Mouse (Mus musculus): ENCODE data around the gene Dnase2b.

Dnase2b gene

DNA sequence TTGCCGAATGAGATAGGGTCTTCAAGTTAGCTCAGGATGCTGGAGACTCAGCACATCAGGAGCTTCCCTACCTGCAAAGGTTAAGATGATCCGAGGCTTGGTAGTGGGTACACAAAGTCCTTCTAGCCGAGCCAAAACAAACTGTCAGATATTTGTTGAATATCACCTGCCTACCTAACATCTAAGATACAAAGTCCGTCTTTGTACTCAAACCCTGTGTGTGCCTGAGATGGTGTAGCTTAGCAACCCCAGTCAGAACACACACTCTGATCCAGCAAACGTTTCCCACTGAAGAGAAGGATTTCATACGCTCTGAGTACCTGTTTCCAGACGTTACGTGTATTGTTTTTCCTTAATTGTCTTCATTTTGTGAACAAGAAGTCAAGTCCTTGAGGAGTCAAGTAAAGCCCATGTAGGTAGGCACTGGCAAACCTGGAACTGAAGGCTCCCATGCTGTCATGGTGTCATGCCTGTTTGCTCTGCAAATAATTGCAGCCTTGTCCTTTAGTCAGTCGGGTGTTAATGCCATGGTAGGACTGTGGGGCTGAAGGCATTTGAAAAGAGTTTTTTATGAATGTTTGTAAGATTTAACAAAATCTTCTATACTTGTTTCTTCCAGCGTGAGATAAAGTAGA is 45.1 kb downstream of the Dnase2b start, which contains the start of gene Uox:
TSS of gene Uox (plus strand) at position 279 of the 635 bp plus-strand sequence.
- no peak for DNase-seq (ENCODE audit: extremely low spot score)

DNA sequence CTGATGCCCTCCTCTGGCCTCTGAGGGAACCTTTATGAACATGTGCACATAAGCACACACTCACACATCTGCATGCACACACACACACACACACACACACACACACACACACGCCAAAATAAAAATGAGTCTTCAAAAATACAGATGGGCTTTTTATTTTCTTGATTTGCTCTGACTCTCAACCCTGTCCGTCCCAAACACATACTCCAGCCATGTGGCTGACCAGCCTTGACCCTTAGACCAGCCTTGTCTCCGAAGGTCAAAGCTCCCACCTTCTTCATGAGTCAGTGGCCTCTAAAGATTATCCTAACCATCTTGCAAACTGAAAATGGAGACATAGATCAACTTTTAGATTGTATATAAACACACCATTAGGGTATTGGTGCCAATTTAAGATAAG is 45.8 kb downstream of the Dnase2b start:
- no peak for DNase-seq (ENCODE audit: extremely low spot score)

DNA sequence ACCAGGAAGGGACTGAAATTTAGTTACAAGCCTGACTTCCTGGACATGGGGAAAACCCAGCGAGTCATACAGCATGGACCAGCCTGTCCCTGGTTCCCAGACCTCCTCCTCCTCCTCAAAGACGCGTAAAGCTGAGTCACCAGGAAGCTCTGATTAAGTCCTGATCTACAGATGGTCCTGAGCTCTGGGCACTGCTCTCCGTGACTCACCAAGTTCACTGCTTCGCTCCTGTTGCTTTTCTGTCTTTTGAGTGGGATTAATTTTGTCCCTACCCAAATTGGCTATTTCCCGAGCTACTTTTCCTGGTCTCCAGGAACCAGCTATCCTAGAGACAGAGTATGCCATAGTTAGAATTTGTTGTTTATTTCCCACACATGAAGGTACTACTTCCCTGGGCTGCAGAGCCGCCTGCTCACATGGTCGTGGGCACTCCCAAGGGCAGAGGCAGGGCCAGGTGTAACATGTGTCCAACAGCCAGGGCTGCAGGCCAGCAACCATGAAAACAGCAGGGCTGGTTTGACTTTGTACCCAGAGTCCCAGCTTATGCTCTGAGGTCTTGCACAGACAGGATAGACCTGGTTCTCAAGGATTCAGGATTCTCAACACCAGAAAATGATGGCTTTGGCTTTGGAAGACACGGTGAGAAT is 47.4 kb downstream of the Dnase2b start:
- no peak for DNase-seq (ENCODE audit: extremely low spot score)

DNA sequence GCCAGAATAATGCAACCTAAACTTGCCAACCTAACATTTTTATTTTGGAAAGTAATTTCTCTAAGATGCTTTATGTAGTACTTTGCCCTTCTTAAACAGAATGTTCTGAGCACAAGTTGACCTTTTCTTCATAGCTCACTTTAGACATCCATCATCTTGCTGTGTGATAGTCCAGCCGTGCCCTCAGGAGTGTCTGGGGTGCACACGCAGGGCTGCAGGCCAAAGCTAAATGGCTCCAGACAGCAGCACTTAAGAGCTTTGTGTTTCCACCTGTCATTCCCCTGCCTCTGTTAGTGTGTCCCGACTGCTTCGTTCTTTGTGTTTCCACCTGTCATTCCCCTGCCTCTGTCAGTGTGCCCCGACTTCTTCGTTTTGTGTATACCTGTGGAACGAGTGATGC is 48.0 kb downstream of the Dnase2b start:
- DNase-seq (ENCODE audit: extremely low spot score): no peak

DNA sequence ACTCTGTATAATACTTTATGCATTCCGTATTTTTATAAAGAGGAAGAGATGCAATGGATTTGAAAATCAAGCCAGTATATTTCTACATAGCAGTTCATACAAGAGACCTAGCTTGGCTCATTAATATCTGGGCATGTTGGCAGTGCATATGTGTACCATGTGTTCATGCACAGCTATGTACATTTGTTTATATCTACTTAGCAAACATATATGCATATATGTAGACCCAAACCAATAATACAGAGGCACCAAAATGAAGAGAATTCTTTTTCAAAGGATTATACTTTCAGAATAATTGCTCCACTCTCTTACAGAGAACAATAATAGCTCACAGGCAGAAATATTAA is 50.4 kb downstream of the Dnase2b start:
- no peak for DNase-seq (ENCODE audit: extremely low spot score)

DNA sequence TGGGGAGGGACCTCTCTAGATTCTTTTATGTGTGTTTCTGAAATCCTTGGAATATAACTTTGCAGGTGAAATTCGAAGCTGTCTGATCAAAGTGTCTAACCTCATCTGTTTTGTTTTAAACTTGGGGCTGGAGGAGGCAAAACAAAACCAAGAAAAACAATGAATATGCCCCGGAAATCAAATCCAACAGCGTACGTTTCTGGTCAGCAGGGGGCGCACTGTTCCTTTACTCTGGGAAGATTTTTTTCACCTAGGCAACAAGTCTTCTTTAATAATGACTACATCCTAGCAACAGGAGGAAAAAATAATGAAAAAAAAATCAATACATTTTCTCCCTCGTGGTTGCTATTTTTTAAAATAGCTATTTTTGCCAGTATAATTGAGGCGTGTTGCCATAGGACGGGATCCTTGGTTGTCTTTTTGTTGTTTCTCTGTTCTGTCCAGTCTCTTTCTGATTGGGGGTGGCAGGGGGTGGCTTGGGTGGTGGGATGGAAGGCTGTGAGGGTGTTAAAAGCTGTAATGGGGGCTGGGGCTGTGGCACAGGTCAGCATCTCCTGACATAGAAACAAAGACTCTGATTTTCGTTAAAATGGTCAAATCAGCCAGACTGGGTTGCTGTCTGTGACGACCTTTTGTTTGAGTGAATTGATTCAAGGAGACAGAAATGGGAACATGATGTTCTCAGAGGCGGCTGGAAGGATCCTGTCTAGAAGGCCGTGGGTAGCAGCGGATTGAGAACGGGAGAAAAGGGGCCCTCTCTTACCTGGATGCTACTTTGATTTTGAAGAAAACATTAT is 50.9 kb downstream of the Dnase2b start:
- peak; percentile 74 for DNase-seq (ENCODE audit: extremely low spot score)

DNA sequence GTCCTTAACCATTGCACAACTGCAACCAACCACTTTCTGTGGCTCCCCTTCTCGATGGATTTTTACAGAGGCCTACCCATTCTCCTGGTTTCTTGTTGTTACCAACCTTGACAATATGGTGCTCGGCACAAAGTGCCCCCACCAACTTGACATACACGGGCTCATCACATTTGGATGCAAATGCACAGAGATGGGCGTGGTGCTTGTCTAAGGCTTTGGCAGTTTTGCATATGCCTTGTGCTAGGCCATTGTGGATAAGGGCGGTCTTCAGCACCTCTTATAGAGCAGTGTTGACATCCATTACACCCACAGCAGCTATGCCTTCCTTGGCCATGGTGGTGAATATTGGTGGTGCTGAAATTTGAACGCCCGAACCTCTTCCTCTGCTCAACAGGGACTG is 52.5 kb downstream of the Dnase2b start:
- no peak for DNase-seq (ENCODE audit: extremely low spot score)

DNA sequence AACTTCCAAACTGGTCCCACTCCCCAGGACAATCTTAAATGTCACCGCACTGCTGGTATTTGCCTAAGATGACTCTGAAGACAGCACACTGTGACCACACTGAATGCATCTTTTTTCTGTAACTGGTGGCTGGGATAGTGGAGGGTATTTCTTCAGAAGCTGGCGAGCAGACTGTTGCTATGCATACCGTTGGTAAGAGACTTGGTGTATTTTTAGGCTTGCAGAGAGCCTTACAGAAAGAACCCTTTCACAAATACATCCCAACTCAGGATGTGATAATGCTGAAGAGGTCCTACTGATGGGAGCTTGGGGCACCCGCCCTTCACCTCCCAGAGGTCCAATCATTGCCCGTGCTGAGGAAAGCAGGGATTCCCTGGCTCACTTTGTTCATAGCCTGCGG is 57.9 kb downstream of the Dnase2b start:
- no peak for DNase-seq (ENCODE audit: extremely low spot score)

DNA sequence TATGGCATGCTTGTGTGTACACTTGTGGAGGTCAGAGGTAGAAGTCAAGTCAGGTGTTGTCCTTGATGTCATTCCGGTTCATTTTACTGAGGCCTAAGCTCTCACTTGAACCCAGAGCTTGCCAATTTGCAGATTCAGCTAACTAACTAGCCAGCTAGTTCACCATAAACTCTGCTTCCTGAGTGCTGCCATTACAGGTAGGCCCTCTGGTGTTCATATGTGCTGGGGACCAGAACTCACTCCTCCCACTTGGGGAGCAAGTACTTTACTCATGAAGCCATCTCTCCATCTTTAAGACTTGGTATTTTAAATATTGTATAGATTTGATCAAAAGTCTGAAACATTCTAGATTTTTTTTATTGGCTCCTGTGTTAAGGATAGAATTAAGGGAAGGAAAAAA is 58.8 kb downstream of the Dnase2b start:
- no peak for DNase-seq (ENCODE audit: extremely low spot score)

DNA sequence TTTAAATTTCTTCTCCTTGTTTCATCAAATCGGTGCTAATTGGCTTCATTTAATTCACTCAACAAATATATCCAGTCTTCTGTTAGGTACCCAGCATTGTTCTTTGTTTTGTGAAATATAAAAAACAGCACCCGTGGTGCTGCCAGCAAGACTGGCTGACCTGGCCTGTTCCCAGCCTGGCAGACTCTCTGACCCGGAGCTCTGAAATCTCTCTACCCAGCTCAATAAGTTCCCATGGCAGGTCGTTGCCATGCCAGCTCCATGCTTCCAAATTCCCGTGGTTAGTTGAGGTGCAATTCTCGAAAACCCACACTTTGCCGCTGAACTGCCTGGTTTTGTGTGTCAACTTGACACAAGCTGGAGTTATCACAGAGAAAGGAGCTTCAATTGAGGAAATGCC is 60.6 kb downstream of the Dnase2b start:
- no peak for DNase-seq (ENCODE audit: extremely low spot score)

DNA sequence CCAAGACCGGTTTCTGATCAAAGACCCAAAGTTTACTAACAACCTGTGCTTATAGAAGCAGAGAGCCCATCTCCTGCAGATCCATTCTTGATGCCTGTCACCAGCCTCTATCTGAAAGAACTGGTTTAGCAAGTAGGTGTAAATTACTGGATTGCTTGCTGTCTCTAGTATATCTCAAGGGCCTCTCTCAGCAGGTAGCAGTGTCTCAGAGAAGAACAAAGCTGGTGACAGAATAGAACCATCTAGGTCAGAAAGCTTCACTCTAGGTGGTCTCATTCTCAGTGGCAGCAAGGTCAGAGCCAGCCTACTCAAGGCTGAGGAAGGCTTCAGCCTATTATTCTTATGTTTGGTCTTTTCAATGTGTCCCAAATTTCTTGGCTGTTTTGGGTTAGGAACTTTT is 71.8 kb downstream of the Dnase2b start:
- no peak for DNase-seq (ENCODE audit: extremely low spot score)

DNA sequence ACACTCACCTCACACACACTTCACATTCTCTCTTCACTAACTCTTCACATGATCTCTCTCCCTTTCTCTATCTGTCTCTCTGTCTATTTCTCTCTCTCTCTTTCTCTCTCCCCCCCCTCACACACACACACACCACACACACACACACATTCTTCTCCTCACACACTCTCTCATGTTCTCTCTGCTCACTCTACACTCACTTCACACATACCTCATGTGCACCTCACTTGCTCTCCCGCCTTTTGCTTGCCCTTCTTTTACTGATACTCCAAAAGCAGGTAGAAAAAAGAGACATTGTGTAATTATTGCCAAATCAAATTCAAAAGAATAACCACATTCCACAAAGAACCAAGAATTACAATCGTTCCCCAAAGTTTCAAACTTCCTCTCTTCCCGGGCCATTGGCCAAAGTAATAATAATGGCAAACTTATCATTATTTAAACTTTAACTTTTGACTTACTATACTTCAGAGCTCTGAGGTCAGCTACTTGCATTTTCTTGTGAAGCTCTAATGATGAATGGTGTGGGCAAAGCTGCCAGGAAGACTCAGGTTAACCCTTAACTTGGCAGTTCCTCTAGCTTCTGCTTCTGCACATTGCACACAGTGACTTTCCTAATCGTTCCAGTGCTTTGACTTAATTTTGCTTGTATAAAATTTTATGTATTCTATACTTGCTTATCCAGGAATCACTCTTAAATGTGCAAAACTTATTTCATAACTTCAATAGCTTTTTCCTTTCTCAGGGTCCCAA is 74.7 kb downstream of the Dnase2b start:
- DNase-seq (ENCODE audit: extremely low spot score): no peak

DNA sequence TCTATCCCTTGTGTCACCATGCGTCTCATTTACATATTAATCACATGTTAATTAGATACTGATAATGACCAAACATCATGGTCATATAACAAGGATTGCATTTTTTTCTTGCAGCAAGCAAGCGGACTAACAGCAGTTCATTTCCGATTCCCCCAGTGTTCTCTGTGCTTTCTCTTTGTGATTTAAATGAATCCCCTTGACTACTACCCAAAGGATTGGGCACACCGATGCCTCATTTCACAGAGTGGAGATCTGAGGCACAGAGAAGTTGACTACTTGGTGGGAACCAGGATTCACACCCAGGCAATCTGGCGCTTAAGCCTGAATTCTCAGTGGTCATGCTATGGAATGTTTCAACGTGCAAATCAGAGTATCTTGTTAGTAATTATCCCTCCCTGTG is 80.4 kb downstream of the Dnase2b start:
- DNase-seq (ENCODE audit: extremely low spot score): no peak
